24 mouse cellular contexts compared by ENCODE assay signal in the genomic region with DNA sequence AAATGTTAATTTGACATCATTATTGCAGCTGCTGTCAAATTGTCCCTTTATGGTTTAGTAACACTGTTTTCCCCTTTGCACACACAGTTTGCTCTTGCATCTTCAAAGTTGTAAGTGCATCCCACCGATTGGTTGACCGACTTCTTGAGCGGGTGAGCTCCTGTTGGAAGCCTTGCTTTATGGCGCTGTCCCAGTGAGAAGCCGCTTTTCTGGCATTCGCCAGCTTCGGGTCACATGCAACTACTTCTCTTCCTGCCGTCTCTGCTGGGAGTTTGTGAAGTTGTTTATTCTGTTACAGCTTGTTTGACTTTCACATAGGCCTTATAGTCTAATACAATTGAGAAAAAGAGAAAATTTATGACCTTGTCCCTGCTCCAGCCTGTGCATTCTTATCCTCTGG.
DNase-seq lines count a peak whose midpoint lies in the region; ATAC-seq lines count a peak whose summit lies in the region.
"Had no signal": no experiment of that assay in that cellular context is flagged by ENCODE, and none has a peak within 500 bp of the region (broad histone marks: within the 10 kb centered on the region; RNA-seq: fewer than 3 reads in every experiment).

No protein-coding gene starts in this region.

- 71% methylated on average over 8 of the region's 8 CpGs for WGBS in neural tube, embryonic 15.5 days

- H3K4me3 ChIP-seq in neural tube, embryonic 15.5 days (replicated peaks) = no peak overlapping the region
- H3K4me3 ChIP-seq in brown adipose tissue, adult 24 weeks (ENCODE audit: insufficient read depth, low read depth, low read length) = no peak overlapping the region
- H3K4me3 ChIP-seq: embryonic facial prominence, embryonic 13.5 days; embryonic facial prominence, embryonic 15.5 days; erythroblast, embryonic 14.5 days; forebrain, embryonic 10.5 days; forebrain, embryonic 12.5 days had no signal

- no peaks in the 10 kb centered on the region for H3K36me3 ChIP-seq in neural tube, embryonic 15.5 days
- H3K36me3 ChIP-seq: embryonic facial prominence, embryonic 15.5 days; forebrain, embryonic 10.5 days; forebrain, embryonic 12.5 days had no signal

- 0 out of 2 replicates have a peak overlapping the region, but pooled peaks have one; percentile 15 for H3K27ac ChIP-seq in neural tube, embryonic 15.5 days (replicated peaks)
- peak overlapping the region; percentile 76 for H3K27ac ChIP-seq in brown adipose tissue, adult 24 weeks (replicated peaks; ENCODE audit: low read depth, low read length)
- H3K27ac ChIP-seq: embryonic facial prominence, embryonic 13.5 days; embryonic facial prominence, embryonic 15.5 days; forebrain, embryonic 10.5 days; forebrain, embryonic 12.5 days had no signal

- no peaks in the 10 kb centered on the region for H3K27me3 ChIP-seq in neural tube, embryonic 15.5 days (replicated peaks)
- H3K27me3 ChIP-seq: embryonic facial prominence, embryonic 13.5 days; embryonic facial prominence, embryonic 15.5 days; forebrain, embryonic 12.5 days had no signal

- peaks cover 35% of the 10 kb centered on the region for H3K4me1 ChIP-seq in neural tube, embryonic 15.5 days
- peaks cover 14% of the 10 kb centered on the region for H3K4me1 ChIP-seq in brown adipose tissue, adult 24 weeks (ENCODE audit: control insufficient read depth, insufficient read depth, insufficient read length, low read length)
- H3K4me1 ChIP-seq: embryonic facial prominence, embryonic 15.5 days had no signal

- no peak overlapping the region for H3K9ac ChIP-seq in neural tube, embryonic 15.5 days (replicated peaks)
- H3K9ac ChIP-seq: embryonic facial prominence, embryonic 13.5 days; embryonic facial prominence, embryonic 15.5 days; forebrain, embryonic 12.5 days; forebrain, postnatal 0 days had no signal

- no peak overlapping the region for H3K4me2 ChIP-seq in neural tube, embryonic 15.5 days
- H3K4me2 ChIP-seq: embryonic facial prominence, embryonic 13.5 days; embryonic facial prominence, embryonic 15.5 days; forebrain, embryonic 12.5 days had no signal

- H3K9me3 ChIP-seq in neural tube, embryonic 15.5 days (replicated peaks) = no peaks in the 10 kb centered on the region
- H3K9me3 ChIP-seq: embryonic facial prominence, embryonic 13.5 days; embryonic facial prominence, embryonic 15.5 days; forebrain, embryonic 10.5 days; forebrain, embryonic 12.5 days had no signal

- DNase-seq in lung, postnatal 10 days = peak; percentile 61
- DNase-seq in lung, adult 18-20 months = no peak
- no peak for DNase-seq in neural tube, embryonic 10.5 days (ENCODE audit: extremely low spot score, low spot score)
- no peak for DNase-seq in right cerebral cortex, postnatal 25 days
- DNase-seq: adrenal gland, adult 8-10 months; adrenal gland, postnatal 14 days; adrenal gland, postnatal 36 days; cerebellum, adult 11 months; cerebellum, adult 18-20 months; cerebellum, adult 8-10 months; cerebellum, adult 9-11 months; cerebellum, postnatal 14 days; cerebellum, postnatal 36 days; embryo, embryonic 11 days; forebrain, postnatal 0 days had no signal

- no peak for ATAC-seq in neural tube, embryonic 15.5 days (ENCODE audit: low FRiP score)
- ATAC-seq: activated CD4-positive, CD25-positive, alpha-beta regulatory T cell, adult 4 months; forebrain, embryonic 14.5 days; forebrain, postnatal 0 days had no signal
